Mouse (Mus musculus): Measurements from ENCODE around the gene Sdhd.

GRCm38 (mm10) chr9:50616161-50616560 is 12.5 kb upstream of the Sdhd start:
- TF ChIP-seq CTCF (IDR thresholded peaks at IDR 0.05; ENCODE audit: low read depth, low read length) (no peak), POLR2A (IDR thresholded peaks at IDR 0.05; ENCODE audit: borderline replicate concordance, low read depth, low read length) (no peak)
